In genomic region chr1:105844341-105845006, GRCm38 (mm10) we compare ENCODE assay signal across 8 mouse cellular contexts.
A peak's percentile ranks its signal among the peaks of the same experiment; 100 is the strongest.
DNase-seq lines count a peak whose midpoint lies in the region; ATAC-seq lines count a peak whose summit lies in the region.

No protein-coding gene starts in this region.

- no peaks in the 10 kb centered on the region for H3K9me3 ChIP-seq in heart, embryonic 16.5 days (replicated peaks; ENCODE audit: control insufficient read depth, low read length)
- no peaks in the 10 kb centered on the region for H3K9me3 ChIP-seq in embryonic facial prominence, embryonic 14.5 days (ENCODE audit: control insufficient read depth, low read length)
- H3K9me3 ChIP-seq in limb, embryonic 11.5 days (ENCODE audit: control insufficient read depth, low read length), result no peaks in the 10 kb centered on the region

- H3K36me3 ChIP-seq in heart, embryonic 16.5 days (ENCODE audit: control insufficient read depth, insufficient read depth), result no peaks in the 10 kb centered on the region
- no peaks in the 10 kb centered on the region for H3K36me3 ChIP-seq in embryonic facial prominence, embryonic 14.5 days (ENCODE audit: control insufficient read depth, insufficient read depth, low read length)
- no peaks in the 10 kb centered on the region for H3K36me3 ChIP-seq in limb, embryonic 11.5 days (ENCODE audit: control insufficient read depth, insufficient read depth, low read length)

- H3K27me3 ChIP-seq in heart, embryonic 16.5 days (ENCODE audit: control insufficient read depth, insufficient read depth, low read length), result peaks cover 8% of the 10 kb centered on the region
- peaks cover 13% of the 10 kb centered on the region for H3K27me3 ChIP-seq in embryonic facial prominence, embryonic 14.5 days (replicated peaks; ENCODE audit: control insufficient read depth, insufficient read depth, low read length)
- peaks cover 18% of the 10 kb centered on the region for H3K27me3 ChIP-seq in limb, embryonic 11.5 days (ENCODE audit: control insufficient read depth, insufficient read depth, low read length)

- 0 out of 2 replicates have a peak overlapping the region, but pooled peaks have one; percentile 21 for H3K9ac ChIP-seq in heart, embryonic 16.5 days (ENCODE audit: low read length)
- H3K9ac ChIP-seq in embryonic facial prominence, embryonic 14.5 days (ENCODE audit: low read depth, low read length), result 0 out of 2 replicates have a peak overlapping the region, but pooled peaks have one; percentile 12
- H3K9ac ChIP-seq in limb, embryonic 11.5 days (ENCODE audit: low read length), result no peak overlapping the region

- H3K4me1 ChIP-seq in heart, embryonic 16.5 days (ENCODE audit: control insufficient read depth, insufficient read depth, low read length), result peaks cover 10% of the 10 kb centered on the region
- peaks cover 15% of the 10 kb centered on the region for H3K4me1 ChIP-seq in embryonic facial prominence, embryonic 14.5 days (ENCODE audit: control insufficient read depth, insufficient read depth, low read length)
- H3K4me1 ChIP-seq in limb, embryonic 11.5 days (ENCODE audit: control insufficient read depth, insufficient read depth, low read length), result peaks cover 4% of the 10 kb centered on the region; the same call in 1 of the 2 replicates

- H3K27ac ChIP-seq in heart, embryonic 16.5 days (ENCODE audit: low read length), result no peak overlapping the region
- no peak overlapping the region for H3K27ac ChIP-seq in embryonic facial prominence, embryonic 14.5 days (replicated peaks; ENCODE audit: low read depth, low read length)
- no peak overlapping the region for H3K27ac ChIP-seq in limb, embryonic 11.5 days (replicated peaks; ENCODE audit: low read depth, low read length)

- no peak for DNase-seq in heart, adult 18-20 months
- peak; percentile 28 for DNase-seq in brain, adult 2 months (ENCODE audit: low read depth, low spot score)
- no peak for DNase-seq in embryonic facial prominence, embryonic 14.5 days (ENCODE audit: low spot score)
- DNase-seq in limb, embryonic 11.5 days (ENCODE audit: low spot score), result no peak
- peak; percentile 40 to 43 for DNase-seq in right cerebral cortex, postnatal 10 days (ENCODE audit: low spot score in 2 of 2)
- DNase-seq in testis, postnatal 14 days (ENCODE audit: low spot score), result no peak
- DNase-seq in gastrocnemius, adult 18-20 months (ENCODE audit: low spot score), result no peak

- H3K4me3 ChIP-seq in heart, embryonic 16.5 days (ENCODE audit: low read length), result peak overlapping the region; percentile 20
- H3K4me3 ChIP-seq in embryonic facial prominence, embryonic 14.5 days (ENCODE audit: low read depth, low read length), result peak overlapping the region; percentile 20; the same call in 1 of the 2 replicates
- no peak overlapping the region for H3K4me3 ChIP-seq in limb, embryonic 11.5 days (ENCODE audit: low read depth, low read length)

- ATAC-seq in heart, embryonic 16.5 days (replicated peaks; ENCODE audit: extremely low read depth, insufficient read depth, low FRiP score), result 0 out of 2 replicates have a peak, but pooled peaks have one; percentile 23
- ATAC-seq in embryonic facial prominence, embryonic 14.5 days (ENCODE audit: low read depth), result peak; percentile 56
- ATAC-seq in limb, embryonic 11.5 days (ENCODE audit: insufficient number of reproducible peaks, low FRiP score, low TSS enrichment, low read depth), result peak; percentile 69

- WGBS in heart, embryonic 16.5 days, result 11% methylated on average over 28 of the region's 28 CpGs
- WGBS in embryonic facial prominence, embryonic 14.5 days, result 5% methylated on average over 21 of the region's 28 CpGs
- WGBS in limb, embryonic 11.5 days, result 8% methylated on average over 28 of the region's 28 CpGs

- H3K4me2 ChIP-seq in heart, embryonic 16.5 days (ENCODE audit: low read depth, low read length), result peak overlapping the region; percentile 58
- peak overlapping the region; percentile 48 for H3K4me2 ChIP-seq in embryonic facial prominence, embryonic 14.5 days (ENCODE audit: low read depth, low read length)
- peak overlapping the region; percentile 27 for H3K4me2 ChIP-seq in limb, embryonic 11.5 days (ENCODE audit: low read depth, severe bottlenecking)

Comparison
In these comparisons a context has a peak if more than half of its experiments do, and no peak if none do; other contexts are left out.
1. DNase-seq: peak in brain, adult 2 months (single experiment) and right cerebral cortex, postnatal 10 days (2 of 2); none in heart, adult 18-20 months (0 of 2), embryonic facial prominence, embryonic 14.5 days (single experiment), limb, embryonic 11.5 days (single experiment), testis, postnatal 14 days (single experiment) and gastrocnemius, adult 18-20 months (single experiment).
2. Peak in every context shown above with its lines, with median percentiles within 50 percentile points of each other: ATAC-seq and H3K4me2 ChIP-seq.